Mouse (Mus musculus) fat pad, adult 2 months (tissue): ENCODE measurements around the gene Lrrc26.

Source experiments
- DNase-seq: peaks from one replicate; pipeline ENCODE4 v3.0.0-alpha.2; 2011; ENCODE audit warnings: low read depth, low spot score; ENCODE audit errors: extremely low read depth

The Lrrc26 gene

DNA sequence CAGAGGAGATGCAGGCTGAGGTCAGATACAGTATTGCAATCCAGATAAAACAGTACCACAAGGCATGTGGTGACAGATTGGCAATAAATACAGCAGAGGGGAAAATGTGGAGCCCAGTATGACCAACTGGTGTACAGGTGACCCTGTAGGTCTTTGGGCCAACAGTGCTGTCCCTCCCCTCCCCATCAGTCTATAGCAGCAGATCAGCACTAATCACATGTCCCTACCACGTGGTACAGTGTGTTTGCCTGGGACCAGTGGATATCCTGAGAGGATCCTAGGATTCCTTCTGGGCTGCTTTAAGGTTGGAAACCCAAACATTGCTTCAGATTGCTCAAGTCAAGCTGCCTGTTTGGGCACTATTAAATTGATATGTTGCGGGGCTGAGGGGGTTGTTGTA lies 43.9 kb downstream of the Lrrc26 start:
- no peak for DNase-seq

DNA sequence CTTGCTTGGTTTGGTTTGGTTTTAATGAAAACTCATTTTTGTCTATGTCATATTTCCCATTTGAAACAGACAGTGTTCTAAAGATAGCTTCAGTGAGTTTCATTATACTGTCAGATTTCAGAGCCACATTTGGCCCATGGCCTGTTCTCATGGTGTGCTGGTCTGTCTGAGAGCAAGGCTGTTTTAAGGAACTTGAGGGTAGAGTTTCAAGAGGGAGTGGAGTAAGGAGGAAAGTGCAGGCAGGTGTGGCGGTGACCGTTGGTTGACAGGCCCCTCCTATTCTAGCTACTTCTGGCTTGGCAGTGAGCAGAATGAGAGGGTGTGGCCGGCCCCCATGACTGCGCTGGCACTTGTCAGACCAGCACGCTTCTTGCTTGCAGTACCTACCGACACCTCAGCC lies 48.6 kb downstream of the Lrrc26 start:
- DNase-seq, result no peak
